Mouse (Mus musculus): Measurements from ENCODE around the gene Ccdc57.

The Ccdc57 gene

GRCm38 (mm10) chr11:120951731-120952730 lies 19.4 kb upstream of the Ccdc57 start:
- no peak for DNase-seq (ENCODE audit: extremely low read depth, insufficient read length, low spot score)

- no peak for DNase-seq (ENCODE audit: extremely low read depth, insufficient read length, low spot score)
These were observed 18.6 kb upstream of the Ccdc57 start for GRCm38 (mm10) chr11:120951237-120951636.

GRCm38 (mm10) chr11:120950281-120951202 lies 17.9 kb upstream of the Ccdc57 start:
- DNase-seq (ENCODE audit: extremely low read depth, insufficient read length, low spot score), result no peak

- DNase-seq (ENCODE audit: extremely low read depth, insufficient read length, low spot score), result no peak
These were observed 17.2 kb upstream of the Ccdc57 start for GRCm38 (mm10) chr11:120949863-120950262.

- DNase-seq (ENCODE audit: extremely low read depth, insufficient read length, low spot score), result no peak
These were observed 16.5 kb upstream of the Ccdc57 start for GRCm38 (mm10) chr11:120948861-120949851.

- no peak for DNase-seq (ENCODE audit: extremely low read depth, insufficient read length, low spot score)
These were observed 15.7 kb upstream of the Ccdc57 start, which contains the start of gene Slc16a3 for GRCm38 (mm10) chr11:120948328-120948727. Gene Slc16a3, plus strand, starts transcription at chr11:120948480.

GRCm38 (mm10) chr11:120945926-120946325 lies 13.3 kb upstream of the Ccdc57 start:
- DNase-seq (ENCODE audit: extremely low read depth, insufficient read length, low spot score), result no peak

- DNase-seq (ENCODE audit: extremely low read depth, insufficient read length, low spot score), result no peak
These were observed 12.6 kb upstream of the Ccdc57 start for GRCm38 (mm10) chr11:120945266-120945665.

- no peak for DNase-seq (ENCODE audit: extremely low read depth, insufficient read length, low spot score)
These were observed 8.3 kb upstream of the Ccdc57 start for GRCm38 (mm10) chr11:120940959-120941358.

- DNase-seq (ENCODE audit: extremely low read depth, insufficient read length, low spot score), result no peak
These were observed 7.2 kb upstream of the Ccdc57 start for GRCm38 (mm10) chr11:120939712-120940341.

GRCm38 (mm10) chr11:120938795-120939194 lies 6.1 kb upstream of the Ccdc57 start:
- DNase-seq (ENCODE audit: extremely low read depth, insufficient read length, low spot score), result peak; percentile 55

GRCm38 (mm10) chr11:120937976-120938375 lies 5.3 kb upstream of the Ccdc57 start:
- DNase-seq (ENCODE audit: extremely low read depth, insufficient read length, low spot score), result no peak

GRCm38 (mm10) chr11:120931479-120931878 lies 1.2 kb downstream of the Ccdc57 start:
- no peak for DNase-seq (ENCODE audit: extremely low read depth, insufficient read length, low spot score)

GRCm38 (mm10) chr11:120928468-120928867 lies 4.2 kb downstream of the Ccdc57 start:
- DNase-seq (ENCODE audit: extremely low read depth, insufficient read length, low spot score), result no peak

- no peak for DNase-seq (ENCODE audit: extremely low read depth, insufficient read length, low spot score)
These were observed 10.1 kb downstream of the Ccdc57 start for GRCm38 (mm10) chr11:120922528-120922927.

- no peak for DNase-seq (ENCODE audit: extremely low read depth, insufficient read length, low spot score)
These were observed 14.9 kb downstream of the Ccdc57 start for GRCm38 (mm10) chr11:120917756-120918155.

GRCm38 (mm10) chr11:120916477-120916876 lies 16.2 kb downstream of the Ccdc57 start:
- no peak for DNase-seq (ENCODE audit: extremely low read depth, insufficient read length, low spot score)

GRCm38 (mm10) chr11:120913796-120914195 lies 18.9 kb downstream of the Ccdc57 start:
- no peak for DNase-seq (ENCODE audit: extremely low read depth, insufficient read length, low spot score)

GRCm38 (mm10) chr11:120905430-120905873 lies 27.2 kb downstream of the Ccdc57 start:
- DNase-seq (ENCODE audit: extremely low read depth, insufficient read length, low spot score), result peak; percentile 49

All from 3134 (cell line).